Mouse (Mus musculus) liver, embryonic 11.5 days (tissue): ENCODE results near the gene Xylb. TPM values are rescaled to one million over a fixed set of nuclear protein-coding genes. Genes with fewer than 3 reads are reported as not detected.

ENCODE experiments used
- ATAC-seq: fragments of 200-750 bp; cut with Nextera tagmentation; replicated peaks from 2 replicates; pipeline ENCODE4 v1.8.0; 2017; ENCODE audit warnings: moderate number of reproducible peaks, mild to moderate bottlenecking, moderate TSS enrichment, moderate library complexity; ENCODE audit not compliant: low FRiP score
- DNase-seq: peaks from one replicate; pipeline ENCODE4 v3.0.0-alpha.2; 2017; ENCODE audit warnings: low spot score
- H3K27ac ChIP-seq: fragments of 300-500 bp; sonication (generic); 2 replicates; pipeline ENCODE4 v1.5.1; 2014; ENCODE audit warnings: mild to moderate bottlenecking, low read depth, low read length, control low read depth
- H3K27me3 ChIP-seq: fragments of 300-500 bp; sonication (generic); replicated peaks from 2 replicates; pipeline ENCODE4 v1.6.1; 2014; ENCODE audit warnings: low read length, mixed read lengths; ENCODE audit not compliant: control insufficient read depth, insufficient read depth
- H3K36me3 ChIP-seq: fragments of 300-500 bp; sonication (generic); 2 replicates; pipeline ENCODE4 v1.6.1; 2014; ENCODE audit warnings: mild to moderate bottlenecking, low read length, moderate library complexity, mixed read lengths; ENCODE audit not compliant: control insufficient read depth, insufficient read depth
- H3K4me1 ChIP-seq: fragments of 300-500 bp; sonication (generic); replicated peaks from 2 replicates; pipeline ENCODE4 v1.6.1; 2014; ENCODE audit warnings: low read length, mixed read lengths; ENCODE audit not compliant: control insufficient read depth, insufficient read depth
- H3K4me2 ChIP-seq: fragments of 300-500 bp; sonication (generic); 2 replicates; pipeline ENCODE4 v1.6.1; 2014; ENCODE audit warnings: mild to moderate bottlenecking, control low read depth, moderate library complexity
- H3K4me3 ChIP-seq: fragments of 300-500 bp; sonication (generic); 2 replicates; pipeline ENCODE4 v1.5.1; 2014; ENCODE audit warnings: low read depth, low read length, control low read depth
- H3K9ac ChIP-seq: fragments of 300-500 bp; sonication (generic); 2 replicates; pipeline ENCODE4 v1.6.1; 2014; ENCODE audit warnings: low read depth, low read length, control low read depth
- H3K9me3 ChIP-seq: fragments of 300-500 bp; sonication (generic); 2 replicates; pipeline ENCODE4 v1.6.1; 2016; ENCODE audit warnings: low read length, inconsistent platforms, mixed read lengths; ENCODE audit not compliant: control insufficient read depth
- WGBS: fragments of 180-500 bp; shearing (Covaris S2); extraction: QIAGEN DNeasy Blood & Tissue Kit; methylation state at CpG from one replicate; pipeline ENCODE4 v1.1.7; 2014; 5-methylcytosine and 5-hydroxymethylcytosine counted together
- polyA plus RNA-seq: library from polyadenylated mRNA; unstranded; fragments of >200 nt; fragmentation: Nextera tagmentation; extraction: Ambion mirVana; gene quantifications from 2 replicates; pipeline ENCODE4 v1.2.1, GENCODE M21; 2014

Xylb gene
- polyA plus RNA-seq, 1 experiment from 2014 or later, result 9.5 TPM

GRCm38 (mm10) chr9:119323260-119323645 is 33.9 kb upstream of the Xylb start:
- Histone ChIP-seq H3K9me3 (no peaks in the 10 kb centered on the region), H3K36me3 (no peaks in the 10 kb centered on the region), H3K4me2 (peak overlapping the region; percentile 99), H3K4me1 (peaks cover 7% of the 10 kb centered on the region), H3K9ac (peak overlapping the region; percentile 87), H3K27me3 (no peaks in the 10 kb centered on the region), H3K27ac (peak overlapping the region; percentile 99), H3K4me3 (peak overlapping the region; percentile 96)
- DNase-seq (no peak), ATAC-seq (no peak)
- WGBS, result 6% methylated on average over 9 of the region's 9 CpGs

DNA sequence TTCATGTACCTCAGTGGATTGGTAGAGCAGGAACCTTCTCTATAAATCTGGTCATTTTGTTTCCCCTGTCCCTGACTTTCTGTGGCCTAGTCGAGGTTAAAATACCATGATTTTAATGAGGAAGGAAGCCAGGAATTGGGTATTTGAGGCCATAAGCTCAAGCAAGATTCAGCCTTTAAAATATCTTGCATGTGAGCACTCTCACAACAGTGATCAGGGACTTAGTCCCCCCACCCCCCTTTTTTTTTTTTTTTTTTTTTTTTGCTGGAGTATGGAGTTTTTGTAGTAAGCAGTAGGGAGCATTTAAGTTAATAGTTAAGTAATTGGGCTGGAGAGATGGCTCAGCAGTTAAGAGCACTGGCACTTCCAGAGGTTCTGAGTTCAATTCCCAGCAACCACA is 33.1 kb upstream of the Xylb start:
- ATAC-seq (no peak), DNase-seq (no peak)
- H3K27me3 ChIP-seq, result no peaks in the 10 kb centered on the region
- H3K4me1 ChIP-seq, result peaks cover 7% of the 10 kb centered on the region
- 49% methylated on average over 1 of the region's 1 CpGs for WGBS
- H3K9me3 ChIP-seq, result no peaks in the 10 kb centered on the region
- no peak overlapping the region for H3K4me3 ChIP-seq
- H3K4me2 ChIP-seq, result peak overlapping the region; percentile 99
- H3K27ac ChIP-seq, result peak overlapping the region; percentile 32; the same call in 1 of the 2 replicates
- no peak overlapping the region for H3K9ac ChIP-seq
- H3K36me3 ChIP-seq, result no peaks in the 10 kb centered on the region

GRCm38 (mm10) chr9:119328488-119328887 is 28.7 kb upstream of the Xylb start:
- Histone ChIP-seq H3K27me3 (no peaks in the 10 kb centered on the region), H3K27ac (no peak overlapping the region), H3K9ac (no peak overlapping the region), H3K4me1 (no peaks in the 10 kb centered on the region; the same call in 1 of the 2 replicates), H3K4me3 (no peak overlapping the region), H3K9me3 (no peaks in the 10 kb centered on the region), H3K4me2 (no peak overlapping the region), H3K36me3 (no peaks in the 10 kb centered on the region)
- DNase-seq (no peak), ATAC-seq (no peak)
- 76% methylated on average over 3 of the region's 3 CpGs for WGBS

- Histone ChIP-seq H3K36me3 (no peaks in the 10 kb centered on the region), H3K27ac (no peak overlapping the region), H3K27me3 (no peaks in the 10 kb centered on the region), H3K4me3 (no peak overlapping the region), H3K9ac (no peak overlapping the region), H3K4me2 (no peak overlapping the region), H3K4me1 (no peaks in the 10 kb centered on the region; the same call in 1 of the 2 replicates), H3K9me3 (no peaks in the 10 kb centered on the region)
- no peak for ATAC-seq
- no peak for DNase-seq
- 87% methylated on average over 15 of the region's 15 CpGs for WGBS
Measured at GRCm38 (mm10) chr9:119330186-119330963, 26.8 kb upstream of the Xylb start.

DNA sequence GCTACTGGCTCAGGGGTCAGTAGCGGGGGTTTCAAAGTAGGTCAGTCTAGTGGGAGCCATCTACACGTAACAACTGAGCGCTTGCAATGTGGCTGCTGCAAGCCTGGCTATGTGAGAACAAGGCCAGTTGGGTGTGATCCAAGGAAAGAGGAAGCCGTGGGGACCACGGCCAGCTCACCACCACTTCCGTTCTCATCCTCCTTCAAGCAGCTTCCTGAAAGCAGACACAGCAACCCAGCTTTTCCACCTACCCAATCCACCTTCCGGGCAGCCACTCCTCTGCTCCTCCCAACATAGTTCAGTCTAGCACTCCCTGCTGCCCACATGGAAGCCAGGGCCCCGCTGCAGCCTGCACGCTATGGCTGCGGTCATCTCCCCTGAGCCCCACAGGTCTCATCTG is 22.9 kb upstream of the Xylb start:
- Histone ChIP-seq H3K9ac (peak overlapping the region; percentile 35; the same call in 1 of the 2 replicates), H3K4me2 (peak overlapping the region; percentile 19), H3K4me3 (no peak overlapping the region), H3K36me3 (no peaks in the 10 kb centered on the region), H3K9me3 (no peaks in the 10 kb centered on the region), H3K27me3 (no peaks in the 10 kb centered on the region), H3K4me1 (no peaks in the 10 kb centered on the region; the same call in 1 of the 2 replicates), H3K27ac (no peak overlapping the region)
- WGBS, result 27% methylated on average over 10 of the region's 10 CpGs
- DNase-seq, result no peak
- no peak; the same call in 1 of the 2 replicates for ATAC-seq

GRCm38 (mm10) chr9:119334834-119335233 is 22.3 kb upstream of the Xylb start:
- H3K27me3 ChIP-seq, result no peaks in the 10 kb centered on the region
- no peak overlapping the region for H3K9ac ChIP-seq
- H3K9me3 ChIP-seq, result no peaks in the 10 kb centered on the region
- no peak for DNase-seq
- H3K4me3 ChIP-seq, result no peak overlapping the region
- no peak for ATAC-seq
- no peaks in the 10 kb centered on the region for H3K36me3 ChIP-seq
- WGBS, result 76% methylated on average over 2 of the region's 2 CpGs
- no peaks in the 10 kb centered on the region; the same call in 1 of the 2 replicates for H3K4me1 ChIP-seq
- peak overlapping the region; percentile 19 for H3K4me2 ChIP-seq
- H3K27ac ChIP-seq, result no peak overlapping the region

DNA sequence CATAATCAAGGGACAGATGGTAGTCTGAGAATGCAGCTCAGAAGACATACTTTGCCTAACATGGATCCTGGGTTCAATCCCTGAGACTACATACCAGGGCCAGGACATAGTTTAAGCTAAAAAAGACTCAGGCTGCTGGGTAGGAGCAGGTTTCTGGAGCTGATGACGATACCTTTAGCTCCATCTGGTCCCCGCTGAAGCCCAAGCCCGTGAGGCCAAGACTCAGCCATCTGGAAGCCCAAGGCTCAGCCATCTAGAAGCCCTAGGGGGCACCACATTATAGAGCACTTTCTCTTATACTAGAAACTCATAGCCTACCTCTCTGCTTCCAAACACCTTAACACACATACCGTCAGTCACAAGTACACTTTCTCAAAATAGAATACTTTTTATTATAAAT is 21.6 kb upstream of the Xylb start:
- Histone ChIP-seq H3K27ac (no peak overlapping the region), H3K9ac (no peak overlapping the region), H3K27me3 (no peaks in the 10 kb centered on the region), H3K4me3 (no peak overlapping the region), H3K9me3 (no peaks in the 10 kb centered on the region), H3K36me3 (no peaks in the 10 kb centered on the region), H3K4me1 (no peaks in the 10 kb centered on the region; the same call in none of the 2 replicates), H3K4me2 (no peak overlapping the region)
- no peak for DNase-seq
- 85% methylated on average over 4 of the region's 4 CpGs for WGBS
- ATAC-seq, result no peak

DNA sequence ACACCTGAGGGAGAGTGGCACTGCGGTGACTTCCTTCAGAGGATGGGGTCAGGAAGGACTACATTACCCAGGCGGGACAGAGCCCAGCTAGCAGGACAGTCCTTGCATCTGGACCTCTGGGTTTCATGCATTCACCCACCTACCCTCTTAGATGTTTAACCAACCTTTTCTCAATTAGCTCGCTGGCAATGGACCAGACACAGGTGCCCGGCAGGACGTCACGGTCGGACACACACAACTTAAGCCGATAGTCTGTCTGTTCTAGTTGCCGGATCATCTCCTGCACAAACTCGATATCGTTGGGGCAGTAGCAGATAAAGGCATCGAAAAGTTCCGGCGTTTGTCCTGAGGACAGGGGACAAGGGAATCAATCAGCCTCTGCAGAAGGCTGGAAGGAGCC is 19.3 kb upstream of the Xylb start:
- ATAC-seq, result no peak
- Histone ChIP-seq H3K36me3 (no peaks in the 10 kb centered on the region), H3K9ac (no peak overlapping the region), H3K27ac (no peak overlapping the region), H3K4me2 (no peak overlapping the region), H3K9me3 (no peaks in the 10 kb centered on the region), H3K27me3 (no peaks in the 10 kb centered on the region), H3K4me3 (no peak overlapping the region), H3K4me1 (peaks cover 7% of the 10 kb centered on the region)
- DNase-seq, result no peak
- WGBS, result 90% methylated on average over 14 of the region's 14 CpGs

- DNase-seq (no peak), ATAC-seq (no peak)
- Histone ChIP-seq H3K36me3 (no peaks in the 10 kb centered on the region), H3K27ac (no peak overlapping the region), H3K4me1 (peaks cover 7% of the 10 kb centered on the region), H3K4me2 (peak overlapping the region; percentile 92), H3K27me3 (no peaks in the 10 kb centered on the region), H3K4me3 (no peak overlapping the region), H3K9ac (no peak overlapping the region), H3K9me3 (no peaks in the 10 kb centered on the region)
- whole genome bisulfite sequencing, result 86% methylated on average over 3 of the region's 3 CpGs
Measured at GRCm38 (mm10) chr9:119338350-119338749, 18.8 kb upstream of the Xylb start.
